Mouse (Mus musculus): ENCODE data around the gene Gm20388. TPM values are rescaled to one million over a fixed set of nuclear protein-coding genes. Genes with fewer than 3 reads are reported as not detected.
"Not testable (repeated sequence)": the region's sequence is repeated elsewhere in the genome, so short reads cannot be mapped to it uniquely, and the experiment has no call there.

The Gm20388 gene
- total and polyA plus RNA-seq, 2 experiments from 2014 or later, result 51.3 TPM; not detected in 1

DNA sequence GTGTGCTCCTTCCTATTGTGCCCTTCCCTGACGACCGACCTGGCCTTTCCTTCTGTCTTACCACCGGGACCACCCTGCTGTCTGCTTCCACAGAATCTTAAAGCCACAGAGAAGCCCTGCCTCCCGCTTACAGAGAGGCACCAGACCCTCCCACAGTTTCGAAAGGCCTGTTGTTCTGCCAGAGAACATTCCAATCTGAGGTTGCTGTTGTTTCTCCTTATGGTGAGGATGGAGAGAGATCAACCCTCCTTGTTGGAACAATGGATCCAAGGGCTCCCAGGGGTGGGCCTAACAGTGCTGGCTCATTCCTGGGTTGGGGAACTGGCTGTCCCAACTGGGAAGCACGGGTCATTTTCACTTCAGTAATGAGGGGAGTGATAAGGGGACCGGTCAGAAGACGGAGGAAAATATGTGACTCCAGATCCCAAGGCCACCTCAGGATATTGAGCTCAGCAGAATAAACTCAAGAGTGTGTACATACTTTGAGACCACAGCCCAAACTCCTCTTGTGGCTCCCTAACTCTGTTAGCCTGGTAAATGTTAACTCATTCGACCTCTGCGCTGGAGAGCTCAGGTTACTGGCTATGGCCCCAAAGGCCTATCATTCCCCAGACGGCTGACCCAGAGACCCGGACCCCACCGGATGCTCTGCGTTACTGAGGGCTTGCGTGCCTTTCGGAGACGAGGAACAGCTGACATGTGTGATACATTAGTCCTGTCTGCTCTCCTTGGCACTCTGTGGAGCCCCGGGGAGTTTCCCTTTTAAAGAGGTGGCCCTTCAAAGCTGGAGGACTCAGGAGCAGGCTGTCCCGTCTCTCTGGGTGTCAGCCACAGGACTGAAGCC is 3275.1 kb downstream of the Gm20388 start, which contains the start of gene Dpep1:
Gene Dpep1 (plus strand): TSS at position 677 of the 844 bp plus-strand sequence.
- no peak within 1 kb of the TSS for H3K4me3 ChIP-seq (ENCODE audit: low read depth, low read length)
- no peak for DNase-seq
- no peaks in the 10 kb centered on the region for H3K9me3 ChIP-seq (ENCODE audit: low read length)
- H3K9ac ChIP-seq, result no peak within 1 kb of the TSS
- no peak for TF ChIP-seq CTCF (IDR thresholded peaks at IDR 0.05; ENCODE audit: low read depth)
- no peaks in the 10 kb centered on the region for H3K4me1 ChIP-seq (ENCODE audit: insufficient read depth)
- H3K27me3 ChIP-seq (ENCODE audit: insufficient read depth, low read length), result no peaks in the 10 kb centered on the region
- H3K36me3 ChIP-seq (ENCODE audit: insufficient read depth), result no peaks in the 10 kb centered on the region
- no peak for ATAC-seq
- H3K4me2 ChIP-seq (ENCODE audit: low read depth), result no peak within 1 kb of the TSS
- WGBS, result 60% methylated on average over 19 of the region's 19 CpGs
- no peak within 1 kb of the TSS for H3K27ac ChIP-seq (ENCODE audit: low read depth, low read length)

DNA sequence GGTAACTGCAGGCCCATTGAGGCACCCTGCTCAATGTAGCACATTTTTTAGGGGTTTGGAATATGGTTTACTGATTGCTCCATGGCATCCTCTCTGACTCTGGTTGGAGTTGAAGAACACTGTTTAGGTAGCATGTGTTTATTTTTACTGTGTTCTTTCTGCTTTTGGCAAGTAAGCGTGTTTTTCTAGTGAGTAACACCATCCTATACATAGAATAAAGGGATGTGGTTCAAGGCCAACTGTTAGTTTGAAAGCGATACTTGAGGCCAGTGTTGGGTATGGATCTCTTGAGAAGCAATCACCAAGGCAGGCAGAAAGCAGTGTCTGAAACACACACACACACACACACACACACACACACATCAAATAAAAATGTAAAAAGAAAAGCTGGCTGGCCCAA is 3277.4 kb downstream of the Gm20388 start:
- no peaks in the 10 kb centered on the region for H3K36me3 ChIP-seq (ENCODE audit: insufficient read depth)
- no peak for ATAC-seq

GRCm38 (mm10) chr8:123188841-123189240 is 3278.2 kb downstream of the Gm20388 start:
- no peaks in the 10 kb centered on the region for H3K27me3 ChIP-seq (ENCODE audit: insufficient read depth, low read length)
- H3K27ac ChIP-seq (ENCODE audit: low read depth, low read length), result no peak overlapping the region
- DNase-seq, result no peak
- no peak overlapping the region for H3K4me3 ChIP-seq (ENCODE audit: low read depth, low read length)
- ATAC-seq, result no peak
- TF ChIP-seq CTCF (IDR thresholded peaks at IDR 0.05; ENCODE audit: low read depth), result no peak
- no peaks in the 10 kb centered on the region for H3K36me3 ChIP-seq (ENCODE audit: insufficient read depth)
- WGBS, result 65% methylated on average over 7 of the region's 7 CpGs
- H3K4me2 ChIP-seq (ENCODE audit: low read depth), result no peak overlapping the region
- no peaks in the 10 kb centered on the region for H3K4me1 ChIP-seq (ENCODE audit: insufficient read depth)
- H3K9ac ChIP-seq, result no peak overlapping the region
- H3K9me3 ChIP-seq (ENCODE audit: low read length), result no peaks in the 10 kb centered on the region

More for the DNA sequence above, 3277.4 kb downstream of the Gm20388 start:
- DNase-seq, result no peak
- no peaks in the 10 kb centered on the region for H3K4me1 ChIP-seq (ENCODE audit: insufficient read depth)
- TF ChIP-seq CTCF (IDR thresholded peaks at IDR 0.05; ENCODE audit: low read depth), result no peak
- no peak overlapping the region for H3K4me2 ChIP-seq (ENCODE audit: low read depth)
- H3K4me3 ChIP-seq (ENCODE audit: low read depth, low read length), result no peak overlapping the region
- H3K9ac ChIP-seq, result no peak overlapping the region
- H3K27me3 ChIP-seq (ENCODE audit: insufficient read depth, low read length), result no peaks in the 10 kb centered on the region
- no peak overlapping the region for H3K27ac ChIP-seq (ENCODE audit: low read depth, low read length)
- H3K9me3 ChIP-seq (ENCODE audit: low read length), result no peaks in the 10 kb centered on the region
- WGBS, result 92% methylated on average over 2 of the region's 2 CpGs

DNA sequence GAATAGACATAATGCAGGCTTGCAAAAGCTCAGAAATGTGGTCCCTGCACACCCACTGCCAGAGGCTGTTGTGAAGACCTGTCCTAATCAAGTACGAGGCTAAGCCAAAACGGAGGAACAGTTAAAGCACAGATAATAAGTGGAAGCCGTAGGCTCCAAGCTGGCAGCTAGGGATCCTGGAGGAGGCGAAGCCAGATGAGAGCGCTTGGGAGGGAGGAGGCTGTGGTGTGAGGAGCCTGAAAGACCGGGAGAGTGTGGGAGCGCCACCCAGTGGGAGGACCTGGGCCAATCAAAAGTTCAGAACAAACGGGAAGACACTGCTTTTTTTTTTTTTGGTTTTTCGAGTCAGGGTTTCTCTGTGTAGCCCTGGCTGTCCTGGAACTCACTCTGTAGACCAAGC is 3280.0 kb downstream of the Gm20388 start:
- peak; percentile 76 for DNase-seq
- no peak overlapping the region for H3K4me2 ChIP-seq (ENCODE audit: low read depth)
- no peaks in the 10 kb centered on the region for H3K4me1 ChIP-seq (ENCODE audit: insufficient read depth)
- WGBS, result 2% methylated on average over 8 of the region's 9 CpGs
- peak; percentile 73 for ATAC-seq
- H3K9ac ChIP-seq, result no peak overlapping the region
- H3K4me3 ChIP-seq (ENCODE audit: low read depth, low read length), result no peak overlapping the region
- no peak overlapping the region for H3K27ac ChIP-seq (ENCODE audit: low read depth, low read length)
- no peaks in the 10 kb centered on the region for H3K36me3 ChIP-seq (ENCODE audit: insufficient read depth)
- H3K27me3 ChIP-seq (ENCODE audit: insufficient read depth, low read length), result no peaks in the 10 kb centered on the region
- TF ChIP-seq CTCF (IDR thresholded peaks at IDR 0.05; ENCODE audit: low read depth), result peak; percentile 65
- H3K9me3 ChIP-seq (ENCODE audit: low read length), result no peaks in the 10 kb centered on the region

DNA sequence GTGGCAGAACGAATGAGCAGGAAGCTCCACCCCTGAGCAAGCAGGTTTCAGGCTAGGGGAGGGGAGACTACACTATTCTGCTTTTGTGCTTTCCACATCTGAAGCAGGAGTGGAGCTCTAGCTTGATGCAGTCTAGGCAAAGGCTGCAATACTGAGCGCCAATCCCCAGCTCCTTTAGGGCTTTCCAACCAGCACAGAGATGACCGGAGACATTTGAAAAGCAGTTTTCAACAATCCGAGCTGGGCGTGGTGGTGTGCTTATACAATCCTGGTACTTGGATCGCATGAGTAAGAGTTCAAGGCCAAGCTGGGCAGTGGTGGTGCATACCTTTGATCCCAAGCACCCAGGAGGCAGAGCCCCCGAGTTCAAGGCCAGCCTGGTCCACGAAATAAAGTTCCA is 3281.3 kb downstream of the Gm20388 start:
- WGBS, result 65% methylated on average over 7 of the region's 8 CpGs
- ATAC-seq (no peak), DNase-seq (no peak)
- Histone ChIP-seq H3K4me2 (ENCODE audit: low read depth) (no peak overlapping the region), H3K4me1 (ENCODE audit: insufficient read depth) (no peaks in the 10 kb centered on the region), H3K36me3 (ENCODE audit: insufficient read depth) (no peaks in the 10 kb centered on the region), H3K27me3 (ENCODE audit: insufficient read depth, low read length) (no peaks in the 10 kb centered on the region), H3K9me3 (ENCODE audit: low read length) (no peaks in the 10 kb centered on the region), H3K4me3 (ENCODE audit: low read depth, low read length) (no peak overlapping the region), H3K27ac (ENCODE audit: low read depth, low read length) (no peak overlapping the region), H3K9ac (no peak overlapping the region)
- no peak for TF ChIP-seq CTCF (IDR thresholded peaks at IDR 0.05; ENCODE audit: low read depth)

DNA sequence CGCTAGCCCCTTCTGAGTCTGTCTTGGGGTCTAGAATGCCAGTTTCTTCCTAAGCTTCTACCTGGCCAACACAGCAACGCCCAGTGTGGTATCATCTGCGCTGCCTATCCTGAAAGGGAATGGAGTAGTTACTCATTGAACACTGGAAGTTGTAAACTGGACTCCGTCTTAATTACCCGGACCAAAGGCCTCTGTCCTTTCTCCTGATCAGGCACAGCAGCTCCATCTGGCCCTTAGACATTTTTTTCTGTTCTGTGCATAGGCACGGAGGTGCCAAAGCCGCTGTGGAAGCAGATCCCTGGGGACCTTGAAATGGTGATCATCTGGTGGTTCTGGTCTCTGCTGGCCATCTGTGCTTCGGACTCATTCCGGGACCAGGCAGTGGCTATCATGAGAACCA is 3283.1 kb downstream of the Gm20388 start:
- ATAC-seq (no peak), DNase-seq (no peak)
- WGBS, result 90% methylated on average over 9 of the region's 9 CpGs
- no peaks in the 10 kb centered on the region for H3K4me1 ChIP-seq (ENCODE audit: insufficient read depth)
- H3K4me3 ChIP-seq (ENCODE audit: low read depth, low read length), result no peak overlapping the region
- H3K9ac ChIP-seq, result no peak overlapping the region
- no peaks in the 10 kb centered on the region for H3K27me3 ChIP-seq (ENCODE audit: insufficient read depth, low read length)
- no peaks in the 10 kb centered on the region for H3K9me3 ChIP-seq (ENCODE audit: low read length)
- H3K4me2 ChIP-seq (ENCODE audit: low read depth), result no peak overlapping the region
- no peaks in the 10 kb centered on the region for H3K36me3 ChIP-seq (ENCODE audit: insufficient read depth)
- no peak for TF ChIP-seq CTCF (IDR thresholded peaks at IDR 0.05; ENCODE audit: low read depth)
- H3K27ac ChIP-seq (ENCODE audit: low read depth, low read length), result no peak overlapping the region

GRCm38 (mm10) chr8:123197016-123197415 is 3286.4 kb downstream of the Gm20388 start:
- H3K9me3 ChIP-seq (ENCODE audit: low read length); H3K4me3 ChIP-seq (ENCODE audit: low read depth, low read length); H3K36me3 ChIP-seq (ENCODE audit: insufficient read depth); ATAC-seq; H3K4me1 ChIP-seq (ENCODE audit: insufficient read depth); H3K4me2 ChIP-seq (ENCODE audit: low read depth); H3K27ac ChIP-seq (ENCODE audit: low read depth, low read length); H3K9ac ChIP-seq; H3K27me3 ChIP-seq (ENCODE audit: insufficient read depth, low read length); DNase-seq: not testable (repeated sequence)
- WGBS, result 80% methylated on average over 5 of the region's 5 CpGs

All from forebrain, postnatal 0 days (tissue).